Comparison of ENCODE assay signal across 22 mouse cellular contexts in genomic region chr10:14328846-14329245, GRCm38 (mm10).
"Had no signal": no experiment of that assay in that cellular context is flagged by ENCODE, and none has a peak within 500 bp of the region (broad histone marks: within the 10 kb centered on the region; RNA-seq: fewer than 3 reads in every experiment).

No protein-coding gene starts in this region.

- H3K4me1 ChIP-seq: limb, embryonic 10.5 days; liver, embryonic 12.5 days; liver, embryonic 15.5 days had no signal

- H3K27ac ChIP-seq: layer of hippocampus, adult 2 months; limb, embryonic 10.5 days; limb, embryonic 13.5 days; liver, embryonic 12.5 days; liver, embryonic 15.5 days; neural tube, embryonic 12.5 days; neural tube, embryonic 15.5 days; stomach, postnatal 0 days had no signal

- H3K9me3 ChIP-seq: limb, embryonic 10.5 days; limb, embryonic 13.5 days; liver, embryonic 12.5 days; liver, embryonic 15.5 days; neural tube, embryonic 12.5 days; neural tube, embryonic 15.5 days had no signal

- H3K36me3 ChIP-seq: limb, embryonic 10.5 days; limb, embryonic 13.5 days; liver, embryonic 12.5 days; liver, embryonic 15.5 days; neural tube, embryonic 12.5 days; neural tube, embryonic 15.5 days had no signal

- H3K4me3 ChIP-seq: layer of hippocampus, adult 2 months; limb, embryonic 10.5 days; limb, embryonic 13.5 days; liver, embryonic 12.5 days; liver, embryonic 15.5 days; neural tube, embryonic 12.5 days; neural tube, embryonic 15.5 days had no signal

- H3K9ac ChIP-seq: limb, embryonic 13.5 days; liver, embryonic 12.5 days; liver, embryonic 15.5 days; neural tube, embryonic 12.5 days; neural tube, embryonic 15.5 days had no signal

- DNase-seq: kidney, adult 9 months; kidney, postnatal 25 days; layer of hippocampus, adult 9-11 months; liver; lung, adult 2 months; lung, postnatal 14 days; lung, postnatal 4 days; midbrain, embryonic 14.5 days; right cerebral cortex, adult 18-20 months; right cerebral cortex, postnatal 14 days; right cerebral cortex, postnatal 4 days; thymus, adult 2 months; thymus, postnatal 36 days had no signal

- H3K4me2 ChIP-seq: limb, embryonic 13.5 days; liver, embryonic 12.5 days; liver, embryonic 15.5 days; midbrain, embryonic 11.5 days; neural tube, embryonic 12.5 days; neural tube, embryonic 15.5 days had no signal

- H3K27me3 ChIP-seq: limb, embryonic 13.5 days; liver, embryonic 12.5 days; liver, embryonic 15.5 days; neural tube, embryonic 12.5 days; neural tube, embryonic 15.5 days had no signal
